ENCODE assay signal across 10 mouse cellular contexts in genomic region chr15:62448116-62448515, GRCm38 (mm10).
"Had no signal": no experiment of that assay in that cellular context is flagged by ENCODE, and none has a peak within 500 bp of the region (broad histone marks: within the 10 kb centered on the region; RNA-seq: fewer than 3 reads in every experiment).

No protein-coding gene starts in this region.

- H3K27ac ChIP-seq: limb, embryonic 12.5 days; liver, embryonic 15.5 days; midbrain, embryonic 13.5 days; stomach, embryonic 15.5 days had no signal

- H3K4me3 ChIP-seq: limb, embryonic 12.5 days; liver, embryonic 15.5 days; midbrain, embryonic 13.5 days; stomach, embryonic 15.5 days had no signal

- DNase-seq: kidney, postnatal 36 days; liver; lung, adult 2 months; lung, postnatal 36 days; right cerebral cortex, postnatal 14 days; thymus, postnatal 36 days had no signal
